Mouse (Mus musculus) cortical plate, adult 2 months (tissue): ENCODE measurements around the gene Ddn.

Source experiments
- CTCF ChIP-seq: fragments of 200-500 bp; IDR thresholded peaks from 2 replicates; pipeline ENCODE4 v1.5.1; 2011; ENCODE audit warnings: mild to moderate bottlenecking, control low read depth, low read length; ENCODE audit not compliant: insufficient read depth; ENCODE audit errors: extremely low read depth
- POLR2A ChIP-seq: fragments of 200-500 bp; IDR thresholded peaks from 2 replicates; pipeline ENCODE4 v1.6.1; 2011; ENCODE audit warnings: mild to moderate bottlenecking, low read length, control low read depth; ENCODE audit not compliant: insufficient read depth; ENCODE audit errors: extremely low read depth

GRCm38 (mm10) chr15:98762201-98762621, 47.1 kb downstream of the Ddn start:
- no peak for TF ChIP-seq CTCF
- TF ChIP-seq POLR2A = no peak; the same call in 1 of the 2 replicates
